Mouse (Mus musculus): ENCODE measurements around the gene Ski.

- TF ChIP-seq EP300 (IDR thresholded peaks at IDR 0.05) (no peak), CTCF (IDR thresholded peaks at IDR 0.05) (no peak)
These were observed 82.2 kb downstream of the Ski start for GRCm38 (mm10) chr4:155140150-155140549.
